Mouse (Mus musculus): ENCODE results near the gene Phf11d. TPM values are rescaled to one million over a fixed set of nuclear protein-coding genes. Genes with fewer than 3 reads are reported as not detected.
"Not testable (repeated sequence)": the region's sequence is repeated elsewhere in the genome, so short reads cannot be mapped to it uniquely, and the experiment has no call there.

Phf11d gene
- polyA plus RNA-seq, 1 experiment from 2014 or later, result 3.0 TPM

DNA sequence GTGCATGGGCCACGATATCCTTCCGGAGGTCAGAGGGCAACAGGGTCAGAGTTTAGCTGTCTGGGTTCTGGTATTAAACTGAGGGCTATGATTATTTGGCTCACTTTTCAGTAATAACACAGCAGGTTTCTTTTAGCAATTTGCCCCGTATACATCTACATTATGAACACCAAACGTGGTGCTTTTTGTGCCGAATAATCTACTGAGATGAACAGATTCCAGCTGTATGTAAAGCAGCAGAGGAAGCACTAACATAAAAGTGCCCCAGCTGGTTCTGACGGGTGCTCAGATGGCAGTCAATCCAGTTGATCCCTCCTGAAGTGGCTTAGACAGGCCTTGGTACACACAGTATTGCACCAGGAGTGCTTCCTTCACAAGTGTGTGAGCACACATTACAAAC is 45.3 kb downstream of the Phf11d start:
- 87% methylated on average over 6 of the region's 6 CpGs for WGBS
- H3K9me3 ChIP-seq; H3K4me1 ChIP-seq (replicated peaks); H3K9ac ChIP-seq; ATAC-seq; H3K4me2 ChIP-seq (replicated peaks); H3K27me3 ChIP-seq (replicated peaks); H3K4me3 ChIP-seq (replicated peaks); H3K36me3 ChIP-seq; H3K27ac ChIP-seq: not testable (repeated sequence)

DNA sequence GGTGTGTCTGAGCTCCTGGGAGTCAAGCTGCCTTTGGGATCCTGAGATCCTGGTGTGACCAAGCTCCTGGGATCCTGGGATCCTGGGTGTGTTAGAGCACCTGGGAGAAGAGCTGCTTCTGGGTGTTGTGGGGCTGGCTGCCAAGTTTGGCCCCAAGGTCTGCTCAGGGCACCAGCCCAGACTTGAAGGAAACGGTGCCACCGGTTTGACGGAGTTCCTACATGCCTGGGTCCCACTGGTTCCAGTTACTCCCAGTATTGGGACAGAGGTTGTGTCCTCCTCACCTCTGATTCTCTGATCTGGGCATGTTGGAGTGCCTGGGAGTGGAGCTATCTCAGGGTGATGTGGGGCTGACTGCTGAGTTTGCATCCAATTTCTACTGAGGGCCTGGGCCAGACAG is 46.2 kb downstream of the Phf11d start:
- H3K4me1 ChIP-seq (replicated peaks); H3K36me3 ChIP-seq; H3K4me3 ChIP-seq (replicated peaks); ATAC-seq; H3K4me2 ChIP-seq (replicated peaks); H3K9me3 ChIP-seq; H3K9ac ChIP-seq; H3K27ac ChIP-seq; H3K27me3 ChIP-seq (replicated peaks): not testable (repeated sequence)
- 87% methylated on average over 3 of the region's 3 CpGs for WGBS

Other genes with a start within 250 kb of the Phf11d start
- gene 1700129C05Rik, start 222.6 kb downstream of the Phf11d start, polyA plus RNA-seq (2015; fragmentation: Nextera tagmentation; extraction: Ambion mirVana), result not detected in 2 replicates
- gene Gm5142, start 186.7 kb downstream of the Phf11d start, polyA plus RNA-seq (2015; fragmentation: Nextera tagmentation; extraction: Ambion mirVana), result not detected in 2 replicates
- 51.8 and 54.0 TPM in 2 replicates for gene Rcbtb1, start 164.3 kb downstream of the Phf11d start, polyA plus RNA-seq (2015; fragmentation: Nextera tagmentation; extraction: Ambion mirVana)
- not detected in 2 replicates for gene Gm6904, start 105.3 kb downstream of the Phf11d start, polyA plus RNA-seq (2015; fragmentation: Nextera tagmentation; extraction: Ambion mirVana)
- 0.10 and 0.27 TPM in 2 replicates for gene Phf11a, start 67.9 kb downstream of the Phf11d start, polyA plus RNA-seq (2015; fragmentation: Nextera tagmentation; extraction: Ambion mirVana)
- 0.82 and 0.92 TPM in 2 replicates for gene Phf11b, start 24.1 kb downstream of the Phf11d start, polyA plus RNA-seq (2015; fragmentation: Nextera tagmentation; extraction: Ambion mirVana)
- gene Phf11c, start 29.9 kb upstream of the Phf11d start, polyA plus RNA-seq (2015; fragmentation: Nextera tagmentation; extraction: Ambion mirVana), result 0.40 and 0.44 TPM in 2 replicates
- 8.4 and 9.6 TPM in 2 replicates for gene Setdb2, start 75.4 kb upstream of the Phf11d start, polyA plus RNA-seq (2015; fragmentation: Nextera tagmentation; extraction: Ambion mirVana)
- gene Cab39l, start 75.5 kb upstream of the Phf11d start, polyA plus RNA-seq (2015; fragmentation: Nextera tagmentation; extraction: Ambion mirVana), result 35.6 and 40.0 TPM in 2 replicates
- 31.0 and 31.4 TPM in 2 replicates for gene Cdadc1, start 232.5 kb upstream of the Phf11d start, polyA plus RNA-seq (2015; fragmentation: Nextera tagmentation; extraction: Ambion mirVana)